Mouse (Mus musculus) CH12.LX (cell line): ENCODE measurements around the gene Psma3. TPM values are rescaled to one million over a fixed set of nuclear protein-coding genes. Genes with fewer than 3 reads are reported as not detected.

Experiments
- DNase-seq: peaks from one replicate; pipeline ENCODE4 v3.0.0-alpha.2; 2013; ENCODE audit errors: extremely low read depth
- H3K27ac ChIP-seq: 2 replicates; pipeline ENCODE4 v1.5.1; 2012; ENCODE audit warnings: low read depth, mild to moderate bottlenecking, control low read depth, moderate library complexity; ENCODE audit not compliant: insufficient read depth
- H3K27me3 ChIP-seq: replicated peaks from 2 replicates; pipeline ENCODE3; 2012; ENCODE audit warnings: inconsistent platforms
- H3K36me3 ChIP-seq, 2 experiments: replicated peaks in 1 of 2; 2 replicates each; pipeline versions ENCODE3 to v1.6.1; 2012; ENCODE audit warnings: inconsistent platforms in 1 of 2, low read length in 1 of 2, mild to moderate bottlenecking in 1 of 2, mixed read lengths in 1 of 2, moderate library complexity in 1 of 2; ENCODE audit not compliant: control insufficient read depth in 1 of 2, insufficient read depth in 1 of 2
- H3K4me1 ChIP-seq, 2 experiments: 2 replicates each; pipeline ENCODE4 v1.6.1; 2012; ENCODE audit warnings: inconsistent platforms in 1 of 2, moderate library complexity in 1 of 2; ENCODE audit not compliant: insufficient read depth in 2 of 2, control insufficient read depth in 1 of 2
- H3K4me2 ChIP-seq: 2 replicates; pipeline ENCODE4 v1.6.1; 2012; ENCODE audit warnings: low read depth, mild to moderate bottlenecking, control low read depth; ENCODE audit not compliant: poor library complexity, insufficient read depth, severe bottlenecking
- H3K4me3 ChIP-seq, 3 experiments: fragments of 150-350 bp in 1 of 3; sonication (generic) in 1 of 3; replicated peaks in 1 of 3; 2 replicates each; pipeline versions ENCODE3 to v1.5.1; 2011 to 2012; ENCODE audit warnings: low read depth in 2 of 3, low read length in 2 of 3, mild to moderate bottlenecking in 2 of 3, moderate library complexity in 2 of 3, control low read depth in 1 of 3, improper control_type of control experiment in 1 of 3, inconsistent platforms in 1 of 3, mixed read lengths in 1 of 3; ENCODE audit not compliant: poor library complexity in 1 of 3
- H3K79me2 ChIP-seq: replicated peaks from 2 replicates; pipeline ENCODE4 v1.6.1; 2012; ENCODE audit warnings: mild to moderate bottlenecking, moderate library complexity; ENCODE audit not compliant: control insufficient read depth, poor library complexity, insufficient read depth, severe bottlenecking; ENCODE audit errors: extremely low read depth
- H3K9ac ChIP-seq: 2 replicates; pipeline ENCODE4 v1.6.1; 2012; ENCODE audit warnings: low read depth, mild to moderate bottlenecking, control low read depth, moderate library complexity; ENCODE audit not compliant: insufficient read depth
- H3K9me3 ChIP-seq: replicated peaks from 2 replicates; pipeline ENCODE3; 2012; ENCODE audit warnings: low read length, inconsistent platforms, mixed read lengths
- CHD2 ChIP-seq: IDR thresholded peaks from 2 replicates; pipeline ENCODE4 v1.6.1; 2011; ENCODE audit warnings: low read length, improper control_type of control experiment
- CTCF ChIP-seq, 2 experiments: IDR thresholded peaks in 1 of 2; conservative IDR thresholded peaks in 1 of 2; 2 replicates each; pipeline ENCODE4 v1.5.1; 2011 to 2012; ENCODE audit warnings: low read depth in 2 of 2, low read length in 2 of 2, improper control_type of control experiment in 1 of 2, inconsistent platforms in 1 of 2, mild to moderate bottlenecking in 1 of 2, moderate library complexity in 1 of 2
- E2F4 ChIP-seq: IDR thresholded peaks from 2 replicates; pipeline ENCODE4 v1.6.1; 2011; ENCODE audit warnings: low read depth, low read length, improper control_type of control experiment; ENCODE audit not compliant: insufficient replicate concordance
- ELF1 ChIP-seq: IDR thresholded peaks from 2 replicates; pipeline ENCODE4 v1.6.1; 2014; ENCODE audit warnings: low read depth, mild to moderate bottlenecking, inconsistent platforms, low read length, improper control_type of control experiment
- EP300 ChIP-seq: IDR thresholded peaks from 2 replicates; pipeline ENCODE4 v1.6.1; 2011; ENCODE audit warnings: low read length, improper control_type of control experiment
- ETS1 ChIP-seq: conservative IDR thresholded peaks from 2 replicates; pipeline ENCODE4 v1.6.1; 2012; ENCODE audit warnings: low read depth, mild to moderate bottlenecking, inconsistent platforms, low read length, improper control_type of control experiment, moderate library complexity
- HCFC1 ChIP-seq: IDR thresholded peaks from 2 replicates; pipeline ENCODE4 v1.6.1; 2012; ENCODE audit warnings: low read depth, mild to moderate bottlenecking, inconsistent platforms, low read length, improper control_type of control experiment
- IRF4 ChIP-seq: IDR thresholded peaks from 2 replicates; pipeline ENCODE4 v1.6.1; 2014; ENCODE audit warnings: low read depth, mild to moderate bottlenecking, inconsistent platforms, low read length, improper control_type of control experiment
- JUND ChIP-seq: conservative IDR thresholded peaks from 2 replicates; pipeline ENCODE4 v1.6.1; 2011; ENCODE audit warnings: low read depth, low read length, improper control_type of control experiment
- MAZ ChIP-seq: IDR thresholded peaks from 2 replicates; pipeline ENCODE4 v1.6.1; 2012; ENCODE audit warnings: low read depth, mild to moderate bottlenecking, inconsistent platforms, low read length, improper control_type of control experiment, moderate library complexity
- MYC ChIP-seq: IDR thresholded peaks from 2 replicates; pipeline ENCODE4 v1.6.1; 2011; ENCODE audit warnings: low read depth, mild to moderate bottlenecking, improper control_type of control experiment, low read length
- NRF1 ChIP-seq: IDR thresholded peaks from 2 replicates; pipeline ENCODE4 v1.6.1; 2014; ENCODE audit warnings: low read depth, mild to moderate bottlenecking, inconsistent platforms, low read length, improper control_type of control experiment, moderate library complexity
- POLR2A ChIP-seq: IDR thresholded peaks from 2 replicates; pipeline ENCODE4 v1.6.1; 2011; ENCODE audit warnings: low read depth, mild to moderate bottlenecking, improper control_type of control experiment, low read length
- RAD21 ChIP-seq: IDR thresholded peaks from 2 replicates; pipeline ENCODE4 v1.6.1; 2011; ENCODE audit warnings: low read depth, mild to moderate bottlenecking, low read length, improper control_type of control experiment, moderate library complexity
- RCOR1 ChIP-seq: conservative IDR thresholded peaks from 2 replicates; pipeline ENCODE4 v1.6.1; 2012; ENCODE audit warnings: low read depth, mild to moderate bottlenecking, inconsistent platforms, low read length, improper control_type of control experiment
- SIN3A ChIP-seq: IDR thresholded peaks from 2 replicates; pipeline ENCODE4 v1.6.1; 2012; ENCODE audit warnings: low read length, improper control_type of control experiment, inconsistent platforms
- SMC3 ChIP-seq: IDR thresholded peaks from 2 replicates; pipeline ENCODE4 v1.6.1; 2011; ENCODE audit warnings: low read depth, low read length, improper control_type of control experiment
- TBP ChIP-seq: conservative IDR thresholded peaks from 2 replicates; pipeline ENCODE4 v1.6.1; 2011; ENCODE audit warnings: low read depth, low read length, improper control_type of control experiment
- TCF12 ChIP-seq: IDR thresholded peaks from 2 replicates; pipeline ENCODE4 v1.6.1; 2014; ENCODE audit warnings: low read depth, mild to moderate bottlenecking, inconsistent platforms, low read length, improper control_type of control experiment
- UBTF ChIP-seq: IDR thresholded peaks from 2 replicates; pipeline ENCODE4 v1.6.1; 2012; ENCODE audit warnings: low read depth, mild to moderate bottlenecking, inconsistent platforms, low read length, improper control_type of control experiment, moderate library complexity
- USF1 ChIP-seq: IDR thresholded peaks from 2 replicates; pipeline ENCODE4 v1.6.1; 2014; ENCODE audit warnings: low read depth, mild to moderate bottlenecking, inconsistent platforms, low read length, improper control_type of control experiment
- ZKSCAN1 ChIP-seq: IDR thresholded peaks from 2 replicates; pipeline ENCODE4 v1.6.1; 2012; ENCODE audit warnings: low read depth, inconsistent platforms, low read length, improper control_type of control experiment, borderline replicate concordance
- ZMIZ1 ChIP-seq: IDR thresholded peaks from 2 replicates; pipeline ENCODE4 v1.6.1; 2012; ENCODE audit warnings: low read depth, mild to moderate bottlenecking, inconsistent platforms, low read length, improper control_type of control experiment
- ZNF384 ChIP-seq: IDR thresholded peaks from 2 replicates; pipeline ENCODE4 v1.6.1; 2012; ENCODE audit warnings: low read depth, low read length, improper control_type of control experiment, inconsistent platforms
- dilution Hi-C: fragments of 300-500 bp; cut with MboI; formaldehyde crosslinking; loops from 2 replicates; pipeline ENCODE4 v1.14.3; 2020; ENCODE audit warnings: low sequenced_read_pairs; ENCODE audit not compliant: extremely low pct_unique_long_range_greater_than_20kb, extremely low pct_ligation_motif_present
- in situ Hi-C: fragments of 300-500 bp; cut with MboI; formaldehyde crosslinking; loops from 3 replicates; pipeline ENCODE4 v1.14.3; 2019; ENCODE audit warnings: low sequenced_read_pairs, low pct_ligation_motif_present, low pct_unique_long_range_greater_than_20kb, mixed read lengths
- polyA plus RNA-seq: library from polyadenylated mRNA; unstranded; fragments of >175 nt; gene quantifications from 2 replicates; pipeline ENCODE4 v1.2.1, GENCODE M21; 2012; ENCODE audit warnings: low read depth; ENCODE audit not compliant: insufficient read length
- total RNA-seq, 2 experiments: library from RNA; depleted of rRNA; stranded (reverse); fragments of 300-350 nt in 1 of 2; fragments of >200 nt in 1 of 2; gene quantifications; 2 replicates each; pipeline ENCODE4 v1.2.3; 2012 to 2014

The Psma3 gene
- total and polyA plus RNA-seq, 3 experiments: 271 to 538 (median 355) TPM

- Histone ChIP-seq H3K9ac (no peak overlapping the region), H3K4me3 (no peak overlapping the region), H3K36me3 (peaks cover 16 to 40% of the 10 kb centered on the region in 2 experiments), H3K9me3 (peaks cover 7% of the 10 kb centered on the region), H3K27ac (no peak overlapping the region), H3K27me3 (peaks cover 4% of the 10 kb centered on the region), H3K79me2 (peaks cover 22% of the 10 kb centered on the region), H3K4me2 (no peak overlapping the region), H3K4me1 (peaks cover 4 to 11% of the 10 kb centered on the region in 2 experiments; a peak in 3 of 4 replicates)
- no peak for DNase-seq
- in situ Hi-C loops (no loop called here), dilution Hi-C loops (no loop called here)
- TF ChIP-seq RAD21 (no peak), SIN3A (no peak), UBTF (no peak), ELF1 (no peak), USF1 (no peak), SMC3 (no peak), MYC (no peak), TCF12 (no peak), IRF4 (no peak)
These were observed 33.6 kb upstream of the Psma3 start for GRCm38 (mm10) chr12:70940806-70941205.

- dilution Hi-C loops: no loop called here
- H3K4me3 ChIP-seq: no peak overlapping the region
- no peak overlapping the region for H3K9ac ChIP-seq
- no peaks in the 10 kb centered on the region for H3K27me3 ChIP-seq
- H3K9me3 ChIP-seq: no peaks in the 10 kb centered on the region
- no peak overlapping the region for H3K27ac ChIP-seq
- H3K4me1 ChIP-seq: peaks cover 4 to 6% of the 10 kb centered on the region in 2 experiments; a peak in 3 of 4 replicates
- H3K79me2 ChIP-seq: peaks cover 12% of the 10 kb centered on the region
- H3K4me2 ChIP-seq: no peak overlapping the region
- TF ChIP-seq TBP: no peak
- no peak for TF ChIP-seq ZMIZ1
- no peak for TF ChIP-seq ZNF384
- no peak for TF ChIP-seq RAD21
- TF ChIP-seq CHD2: no peak
- no peak for TF ChIP-seq E2F4
- no peak for TF ChIP-seq MAZ
- TF ChIP-seq JUND: no peak
- no peak for TF ChIP-seq NRF1
- no peak for TF ChIP-seq ELF1
- no peak for TF ChIP-seq ZKSCAN1
- TF ChIP-seq HCFC1: no peak
- no peak for TF ChIP-seq RCOR1
- TF ChIP-seq MYC: no peak
- TF ChIP-seq ETS1: no peak
- TF ChIP-seq CTCF (conservative IDR thresholded peaks at IDR 0.05 in 1 of 2, IDR thresholded peaks at IDR 0.05 in 1 of 2; ENCODE audit: low read depth in 2 of 2, low read length in 2 of 2): no peak
- TF ChIP-seq EP300: no peak
- no peak for TF ChIP-seq SIN3A
- no peak for TF ChIP-seq POLR2A
- no peak for DNase-seq
- peaks cover 26 to 58% of the 10 kb centered on the region in 2 experiments for H3K36me3 ChIP-seq
- in situ Hi-C loops: no loop called here
These were observed 30.2 kb upstream of the Psma3 start for GRCm38 (mm10) chr12:70944181-70944580.
